Mouse (Mus musculus): ENCODE measurements around the gene Bmpr1a.

DNA sequence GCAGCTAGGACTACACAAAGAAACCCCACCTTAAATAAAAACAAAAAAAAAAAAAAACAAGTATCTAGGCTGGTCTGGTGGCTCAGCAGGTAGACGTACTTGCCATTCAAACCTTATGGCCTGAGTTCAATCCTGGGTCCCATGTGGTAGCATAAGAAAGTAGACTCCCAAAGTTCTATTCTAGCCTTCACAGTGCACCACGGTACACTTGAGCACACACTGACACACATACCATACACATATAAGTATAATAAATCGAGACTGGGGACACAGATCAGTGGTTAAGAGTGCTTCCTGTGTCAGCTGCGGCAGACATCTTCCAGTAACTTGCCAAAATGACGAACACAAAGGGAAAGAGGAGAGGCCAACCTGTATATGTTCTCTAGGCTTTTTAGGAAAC, 12.7 kb upstream of the Bmpr1a start:
- TF ChIP-seq CTCF (IDR thresholded peaks at IDR 0.05; ENCODE audit: low read depth, low read length) (no peak), POLR2A (IDR thresholded peaks at IDR 0.05; ENCODE audit: borderline replicate concordance, low read depth, low read length) (no peak)

All from bone marrow macrophage, adult 2 months (primary cell).